Mouse (Mus musculus) cerebellum, adult 8-10 months (tissue): ENCODE data around the gene Ube4b.
A peak's percentile ranks its signal among the peaks of the same experiment; 100 is the strongest.

Source experiments
- DNase-seq: peaks from one replicate; pipeline ENCODE4 v3.0.0; 2022

Ube4b gene

DNA sequence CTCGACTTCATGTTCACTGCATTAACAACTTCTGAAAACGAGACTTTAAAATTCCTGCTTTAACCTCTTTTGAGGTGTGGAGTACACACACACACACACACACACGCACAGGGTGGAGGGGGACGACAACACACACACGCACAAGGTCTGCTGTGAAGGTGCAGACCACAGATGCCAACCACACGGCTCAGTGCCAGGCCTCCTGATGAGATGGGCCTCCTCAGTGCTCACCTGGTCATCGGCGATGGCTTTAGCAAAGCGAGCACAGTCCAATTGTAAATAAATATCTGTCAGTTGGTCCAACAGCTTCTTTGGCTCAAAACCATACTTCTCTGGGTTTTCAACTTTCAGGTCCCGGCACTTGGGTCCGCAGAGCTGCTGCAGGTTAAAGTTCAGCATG lies 91.7 kb downstream of the Ube4b start:
- peak; percentile 64 for DNase-seq

DNA sequence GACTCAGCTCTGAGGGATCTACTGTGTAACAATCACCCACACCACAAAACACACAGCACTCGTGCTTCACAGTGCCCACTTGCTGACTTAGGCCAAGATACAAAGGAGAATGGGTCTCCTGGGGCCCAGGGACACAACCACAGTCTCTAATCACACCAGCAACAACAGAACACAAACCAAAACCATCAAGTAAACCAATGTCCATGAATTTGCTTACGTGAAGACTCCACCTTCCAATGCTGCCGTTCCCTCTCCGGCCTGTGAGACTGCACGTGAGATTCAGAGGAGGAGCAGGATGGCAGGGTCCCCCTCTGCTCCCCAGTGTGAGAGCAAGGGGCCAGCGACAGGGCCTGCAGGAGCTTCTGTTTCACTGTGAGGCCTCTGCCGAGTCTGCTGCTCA lies 93.8 kb downstream of the Ube4b start:
- DNase-seq, result no peak

DNA sequence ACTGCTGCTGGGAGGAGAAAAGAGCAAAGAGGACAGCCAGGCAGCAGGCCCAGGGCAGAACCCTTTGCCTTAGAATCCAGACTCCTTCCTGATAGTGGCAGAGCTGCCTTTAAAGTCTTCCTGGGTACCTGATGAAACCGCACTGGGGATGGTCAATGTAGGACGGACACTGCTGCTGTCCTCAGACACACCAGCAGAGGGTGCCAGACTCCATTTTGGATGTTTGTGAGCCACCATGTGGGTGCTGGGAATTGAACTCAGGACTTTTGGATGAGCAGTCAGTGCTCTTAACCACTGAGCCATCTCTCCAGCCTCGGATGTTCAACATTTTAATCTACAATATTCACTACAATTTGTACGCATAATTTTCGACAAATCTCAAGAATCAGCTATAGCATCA lies 96.1 kb downstream of the Ube4b start:
- no peak for DNase-seq

DNA sequence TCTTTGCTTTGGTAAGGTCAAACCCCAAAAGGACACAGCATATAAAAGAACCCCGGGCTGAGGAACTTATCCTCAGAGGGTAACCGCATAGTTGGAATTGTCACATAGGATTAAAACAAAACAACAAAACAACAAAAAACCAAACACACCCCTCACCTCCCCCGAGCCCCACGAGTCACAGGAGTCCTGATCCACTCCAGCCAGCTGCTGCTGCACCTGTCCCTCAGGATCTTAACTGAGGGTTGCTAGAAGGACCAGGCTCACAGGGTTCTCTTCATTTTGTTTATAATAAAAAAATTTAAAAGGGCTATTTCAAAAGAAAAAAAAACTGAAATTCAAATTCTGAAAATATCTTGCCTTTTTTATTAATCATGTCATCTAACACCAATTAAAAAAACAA lies 97.8 kb downstream of the Ube4b start:
- DNase-seq, result no peak

DNA sequence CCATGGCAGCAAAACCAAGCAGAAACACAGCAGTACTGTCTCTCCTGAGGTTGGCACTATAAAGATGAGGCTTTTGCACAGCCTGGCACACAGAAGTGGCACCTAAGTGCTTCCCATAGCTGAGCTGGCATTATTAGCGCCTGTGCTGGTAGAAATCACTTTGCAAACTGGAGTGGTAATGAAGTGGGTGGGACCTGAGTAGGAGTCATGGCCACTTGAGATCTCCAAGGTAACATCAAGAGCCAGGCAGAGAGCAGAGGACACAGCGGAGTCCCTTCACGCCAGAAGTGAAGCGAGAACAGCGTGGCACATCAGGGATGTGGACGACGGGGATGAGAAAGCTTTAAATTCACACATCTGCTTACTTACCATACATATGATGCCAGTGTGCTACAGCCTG lies 99.3 kb downstream of the Ube4b start:
- no peak for DNase-seq

DNA sequence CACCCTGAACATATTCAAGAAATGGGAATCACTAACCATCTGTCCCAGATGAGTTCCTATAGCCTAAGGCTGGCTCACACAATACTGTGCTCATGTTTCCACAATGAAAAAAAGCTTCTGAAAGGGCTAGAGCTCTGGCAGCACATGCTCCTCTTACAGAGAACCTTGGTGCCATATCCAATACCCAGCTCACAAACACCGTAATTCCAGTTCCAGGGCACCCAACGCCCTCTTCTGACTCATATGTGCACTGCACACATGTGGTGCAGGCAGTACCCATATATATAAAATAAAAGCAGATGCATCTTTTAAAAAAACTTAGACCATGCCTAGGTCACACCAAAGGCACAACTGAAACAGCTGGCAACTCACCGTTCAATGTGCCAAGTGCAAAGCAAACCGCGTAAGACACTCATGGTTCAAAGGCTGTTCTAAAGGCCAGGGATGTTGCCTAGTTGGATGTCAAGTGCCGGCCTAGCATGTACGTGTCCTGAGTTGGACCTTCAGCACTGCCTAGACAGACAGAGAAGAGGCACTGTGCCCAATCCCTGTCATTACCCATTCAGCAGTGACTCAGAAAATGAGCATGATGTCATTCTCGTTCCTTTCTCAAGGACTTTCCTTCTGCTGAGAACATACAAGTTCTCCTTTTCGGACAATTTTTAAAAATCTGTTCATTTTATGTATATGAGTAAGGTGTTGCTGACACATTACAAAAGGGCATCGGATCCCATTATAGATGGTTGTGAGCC lies 101.0 kb downstream of the Ube4b start:
- no peak for DNase-seq

DNA sequence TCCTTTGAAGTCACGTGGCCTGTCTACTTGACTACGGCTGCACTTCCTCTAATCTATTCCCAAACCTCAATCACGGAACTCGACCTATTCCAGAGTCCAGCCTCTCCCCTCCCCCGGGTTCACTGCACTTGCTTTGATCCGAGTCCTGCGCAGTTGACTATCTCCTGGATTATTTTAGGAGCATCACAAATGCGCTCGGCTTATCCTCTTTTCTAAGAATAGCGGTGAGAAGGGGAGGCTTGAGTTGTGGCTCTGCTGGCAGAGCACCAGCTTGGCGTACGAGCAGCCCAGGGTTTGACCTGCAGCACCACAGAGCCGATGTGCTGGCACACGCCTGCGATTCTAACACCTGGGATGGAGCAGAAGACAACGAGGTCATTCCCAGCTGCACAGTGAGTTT lies 102.8 kb downstream of the Ube4b start:
- no peak for DNase-seq

DNA sequence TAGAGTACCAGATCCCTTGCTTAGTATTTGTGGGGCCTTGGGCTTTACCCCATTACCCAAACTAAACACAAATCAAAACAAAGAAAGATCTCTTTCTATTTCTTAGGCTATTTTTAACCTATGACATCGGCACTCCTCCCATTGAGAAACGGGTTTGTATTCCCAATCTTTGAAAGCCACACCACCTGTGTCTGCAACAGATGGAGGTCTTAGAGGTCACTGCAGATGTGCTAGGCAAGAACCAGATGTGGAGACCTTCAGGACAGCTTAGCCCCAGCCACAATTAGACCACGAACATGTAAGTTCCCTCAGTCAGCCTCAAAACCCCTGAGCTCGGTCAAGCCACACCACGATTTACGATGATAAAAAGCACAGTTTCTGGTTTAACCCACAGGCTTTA lies 103.8 kb downstream of the Ube4b start:
- DNase-seq, result no peak

DNA sequence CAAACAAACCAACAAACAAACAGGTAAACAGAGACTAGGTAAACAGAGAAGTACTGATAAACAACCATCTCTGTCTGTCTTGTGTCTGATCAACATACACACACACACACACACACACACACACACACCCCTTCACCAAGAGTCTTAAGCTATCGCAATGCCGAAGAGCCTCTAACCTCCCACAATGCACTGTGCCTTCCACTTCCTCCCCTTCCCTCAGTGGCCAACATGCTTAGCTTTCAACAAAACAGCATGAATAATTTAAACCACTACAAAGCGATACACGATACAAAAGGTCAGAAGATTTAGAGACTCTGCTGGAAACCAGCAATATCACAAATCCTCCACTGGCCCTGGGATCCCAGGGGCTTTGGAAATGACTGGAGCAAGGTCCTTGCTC lies 104.3 kb downstream of the Ube4b start:
- DNase-seq, result no peak

DNA sequence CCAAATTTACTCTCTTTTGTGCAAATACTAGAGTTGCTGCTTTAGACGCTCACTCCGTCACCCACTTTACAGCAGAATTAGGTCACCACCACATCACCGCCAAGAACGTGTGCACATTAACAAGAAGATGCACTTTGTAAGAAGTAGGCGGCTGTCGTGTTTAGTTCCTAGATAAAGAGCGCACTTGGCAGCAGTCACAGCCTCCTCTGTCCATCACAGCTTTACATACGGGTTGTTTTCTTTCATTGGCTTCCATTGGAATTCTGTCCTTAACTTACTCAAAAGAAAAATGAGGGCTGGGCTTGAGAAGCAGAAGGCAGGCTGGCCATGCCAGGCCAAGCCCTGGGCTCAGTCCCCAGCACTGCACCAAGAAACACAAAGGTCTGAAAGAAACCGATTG lies 107.5 kb downstream of the Ube4b start:
- no peak for DNase-seq

DNA sequence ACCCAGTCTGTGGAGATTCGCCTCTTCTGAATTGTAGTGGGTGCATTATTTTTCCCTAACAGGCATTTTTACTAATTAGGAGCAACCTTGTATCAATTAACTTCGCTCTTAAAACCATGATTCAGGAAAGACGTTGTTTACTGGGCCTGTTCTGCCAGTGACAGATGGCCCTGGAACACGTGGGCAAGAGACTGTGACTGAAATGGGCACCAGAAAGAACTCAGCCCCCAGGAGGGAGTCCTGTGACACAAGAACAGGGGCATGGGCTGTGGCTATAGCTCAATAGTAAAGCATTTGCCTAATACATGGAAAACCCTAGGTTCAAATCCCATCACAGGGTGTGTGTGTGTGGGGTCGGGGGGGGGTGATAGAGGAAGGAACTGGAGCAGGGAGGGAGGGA lies 109.2 kb downstream of the Ube4b start:
- DNase-seq, result peak; percentile 80

DNA sequence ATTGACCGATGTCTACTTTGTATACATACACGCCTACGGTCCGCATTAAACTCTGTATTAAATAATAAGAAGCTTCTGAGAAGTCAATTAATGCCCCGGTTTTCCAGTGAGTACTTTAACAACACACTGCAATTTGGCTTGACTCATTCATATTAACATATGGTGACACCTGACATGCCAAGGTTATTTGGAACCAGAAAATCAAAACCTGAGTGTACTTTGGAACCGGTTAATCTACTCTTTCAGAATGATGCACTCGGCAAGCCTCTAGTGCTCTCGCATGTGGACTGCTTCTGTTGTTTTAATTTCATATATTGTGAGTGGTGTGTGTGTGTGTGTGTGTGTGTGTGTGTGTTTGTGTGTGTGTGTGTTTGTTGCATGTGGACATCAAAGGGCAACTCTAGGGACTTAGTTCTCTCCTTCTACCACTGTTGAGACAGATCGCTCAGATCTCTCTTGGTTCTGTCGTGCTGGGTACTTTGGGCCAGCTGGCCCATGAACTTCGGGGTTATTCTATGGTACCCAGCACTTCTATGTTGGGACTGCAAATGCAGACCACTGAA lies 112.2 kb downstream of the Ube4b start:
- peak; percentile 48 for DNase-seq

DNA sequence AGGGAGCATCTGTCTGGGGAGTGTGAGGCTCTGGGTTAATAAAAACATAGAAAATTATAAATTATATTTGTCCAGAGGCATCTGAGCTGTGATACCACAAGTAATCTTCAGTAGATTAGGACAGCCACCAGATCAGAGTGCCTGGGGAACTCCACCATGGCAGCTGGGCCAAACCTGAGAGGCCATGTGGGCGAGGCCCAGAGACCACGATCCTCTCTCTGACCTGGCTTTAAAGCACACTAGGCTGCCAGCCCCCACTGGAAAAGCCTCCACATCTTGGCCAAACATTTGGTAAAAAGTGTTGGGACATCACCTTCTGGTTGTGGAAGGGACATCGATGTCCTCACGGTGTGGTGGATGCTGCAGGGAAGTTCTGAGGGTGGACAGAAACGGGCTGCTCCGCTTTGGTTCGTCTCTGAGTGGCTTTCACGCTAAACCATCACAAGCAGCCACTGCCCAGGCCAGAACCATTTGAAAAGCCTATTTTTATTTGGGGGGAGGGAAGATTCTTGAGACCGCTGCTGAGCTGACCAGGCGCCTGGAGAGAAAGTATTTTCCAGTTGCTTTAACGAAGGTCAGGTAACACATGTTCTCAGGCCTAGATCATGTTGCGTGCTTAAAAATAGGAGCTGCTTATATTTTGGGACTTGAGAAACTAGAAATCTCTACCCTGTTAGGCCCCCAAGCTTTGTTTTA lies 112.8 kb downstream of the Ube4b start:
- no peak for DNase-seq

DNA sequence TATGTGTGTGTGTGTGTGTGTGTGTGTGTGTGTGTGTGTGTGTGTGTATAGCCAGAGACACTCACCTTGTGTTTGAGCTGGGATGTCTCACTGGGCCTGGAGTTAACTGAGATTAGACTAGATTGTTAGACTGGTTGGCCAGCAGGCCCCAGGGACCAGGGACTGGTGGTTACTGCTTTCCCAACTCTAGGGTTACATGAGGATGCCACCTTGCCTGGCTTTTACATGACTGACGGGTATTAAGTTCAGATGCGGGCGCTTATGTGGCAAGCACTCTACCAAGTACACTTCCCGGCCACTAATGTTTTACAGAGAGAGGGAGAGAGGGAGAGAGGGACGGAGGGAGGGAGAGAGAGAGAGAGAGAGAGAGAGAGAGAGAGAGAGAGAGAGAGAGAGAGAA lies 114.6 kb downstream of the Ube4b start:
- DNase-seq, result no peak

DNA sequence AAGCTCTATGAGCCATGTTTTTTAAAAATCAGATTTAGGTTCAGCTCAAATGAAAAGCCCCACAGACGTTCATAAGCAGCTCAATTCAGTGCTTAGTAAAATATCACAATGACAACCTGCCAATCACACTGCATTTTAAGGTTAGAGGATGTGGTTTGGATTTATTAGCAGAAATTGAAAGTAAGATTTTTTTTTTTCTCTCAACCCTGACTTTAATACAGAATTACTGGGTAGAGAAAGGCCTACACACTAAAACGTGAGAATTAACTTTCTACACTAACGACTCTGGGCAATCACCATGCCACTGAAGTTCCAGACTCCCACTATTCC lies 118.1 kb downstream of the Ube4b start:
- no peak for DNase-seq

DNA sequence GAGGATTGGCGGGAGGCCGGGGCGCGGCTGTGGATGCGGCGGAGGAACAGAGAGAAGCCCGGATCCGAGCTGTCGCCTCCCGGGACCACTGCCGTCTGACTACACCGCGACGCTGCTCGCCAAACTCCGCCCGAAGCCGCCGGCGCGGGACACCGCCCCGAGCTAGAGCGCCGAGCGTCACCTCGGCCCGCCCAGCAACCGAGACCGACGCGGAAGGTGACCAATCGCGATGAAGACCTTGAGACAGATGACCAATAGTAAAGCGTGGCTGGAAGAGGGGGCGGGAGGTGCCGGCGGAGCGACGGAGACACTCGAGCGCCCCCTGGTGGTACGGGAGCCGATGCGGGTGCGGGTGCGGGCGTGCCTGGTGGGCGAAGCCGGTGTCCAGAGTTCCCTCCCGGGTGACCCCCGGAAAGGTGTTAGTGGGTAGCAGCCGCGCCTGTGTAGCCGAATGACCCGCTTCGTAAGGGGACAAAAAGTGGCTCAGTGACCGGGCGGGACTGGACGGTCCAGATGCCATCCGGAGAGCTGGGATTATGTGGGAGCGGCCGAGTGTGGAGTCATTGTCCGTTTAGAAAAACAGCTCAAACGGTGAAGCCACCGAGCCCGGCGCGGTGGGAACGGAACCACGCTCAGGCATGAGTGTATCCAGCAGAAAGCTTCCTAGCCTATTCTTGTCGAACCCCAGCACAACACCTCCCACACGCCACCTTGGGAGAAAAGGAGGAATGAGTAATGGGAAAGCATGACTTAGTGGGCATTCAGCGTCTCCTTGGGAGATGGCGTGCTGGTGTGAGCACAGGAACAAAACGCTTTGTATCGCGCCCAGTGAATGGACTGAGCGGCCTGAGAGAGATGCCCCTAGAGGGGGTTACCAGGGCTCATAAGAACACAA lies 118.7 kb downstream of the Ube4b start, which contains the start of gene Kif1b:
Kif1b (minus strand) TSS at position 98 of the 895 bp plus-strand sequence.
- peak; percentile 100 for DNase-seq

DNA sequence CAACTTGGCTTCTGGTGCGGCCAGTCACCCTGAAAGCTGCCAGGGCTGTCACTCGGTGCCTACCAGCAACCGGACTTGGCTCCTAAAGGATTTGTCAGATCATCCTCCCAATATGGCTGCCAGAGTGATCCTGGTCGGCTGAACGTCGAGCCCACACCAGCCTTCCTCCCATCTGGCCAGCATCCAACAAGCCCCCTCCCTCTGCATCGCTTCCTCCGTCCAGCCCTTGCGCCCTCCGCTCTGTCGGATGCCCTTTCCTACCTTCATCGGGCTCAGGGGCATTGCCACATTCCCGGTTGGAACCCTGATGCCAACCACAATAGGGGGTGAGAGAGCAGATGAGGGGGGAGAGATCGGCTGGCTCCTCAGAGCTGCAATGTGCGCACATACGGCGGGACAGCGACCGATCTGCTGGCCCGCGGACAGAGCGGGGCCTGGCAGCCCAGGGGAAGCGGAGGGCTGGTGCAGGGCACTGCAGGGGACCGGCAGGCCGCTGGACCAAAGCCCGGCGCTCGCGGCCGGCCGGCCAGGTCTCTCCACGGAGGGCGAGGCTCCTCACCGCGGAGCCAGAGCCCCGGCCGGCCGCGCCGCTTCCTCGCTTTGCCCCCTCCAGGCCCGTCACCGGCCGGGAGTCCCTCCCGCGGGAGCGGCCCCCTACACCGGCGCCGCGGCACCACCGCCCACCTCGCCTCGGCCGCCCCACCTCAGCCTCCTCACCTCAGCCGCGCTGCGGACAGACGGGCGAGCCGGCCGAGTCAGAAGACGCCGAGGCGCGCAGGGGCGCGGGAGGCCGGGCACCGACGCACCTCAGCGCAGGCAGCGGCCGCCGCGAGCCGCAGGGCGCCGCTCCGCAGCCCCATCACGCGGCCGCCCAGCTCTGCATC lies 119.6 kb downstream of the Ube4b start:
- DNase-seq, result peak; percentile 90

DNA sequence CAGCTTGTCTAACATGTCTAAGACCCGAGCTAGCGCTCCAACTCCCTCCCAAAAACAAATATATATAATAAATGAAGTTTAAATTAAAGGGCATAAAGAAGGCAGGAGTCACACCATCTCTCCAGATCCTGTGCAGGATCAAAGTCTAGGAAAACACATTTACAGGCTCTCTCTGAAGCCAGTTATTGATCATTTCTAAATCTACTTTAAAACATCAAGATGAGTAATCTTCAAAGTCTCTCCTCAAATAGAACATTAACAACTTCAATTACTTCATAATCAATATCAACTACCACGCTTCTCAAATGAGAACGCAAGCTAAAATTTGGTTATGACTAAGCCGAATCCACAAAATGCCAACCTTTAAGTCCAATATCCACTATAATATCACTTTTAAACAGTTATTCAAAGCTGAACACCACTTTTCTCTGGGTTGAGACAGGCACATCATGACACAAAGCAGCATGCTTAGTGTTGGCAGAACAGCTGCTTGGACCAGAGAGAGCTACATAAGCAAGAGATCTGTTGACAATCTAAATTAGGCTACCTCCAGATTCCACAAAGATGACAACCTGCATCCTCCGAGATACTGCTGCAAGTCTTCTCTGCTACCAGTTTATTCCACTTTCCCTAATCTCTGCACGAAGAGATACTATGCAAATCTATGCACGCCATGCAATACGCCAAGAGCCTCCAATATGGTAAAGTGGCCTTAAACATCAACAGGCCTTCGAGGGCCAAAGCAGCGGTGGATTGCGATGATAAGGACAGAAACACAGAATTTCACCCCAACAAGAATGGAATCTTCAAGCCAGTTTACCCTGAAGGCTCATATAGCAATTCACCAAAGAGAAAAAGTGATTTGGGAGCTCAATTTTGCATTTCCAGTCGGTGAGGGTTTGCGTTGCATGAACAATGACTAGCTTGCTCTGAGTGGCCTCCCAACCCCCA lies 120.5 kb downstream of the Ube4b start:
- no peak for DNase-seq

DNA sequence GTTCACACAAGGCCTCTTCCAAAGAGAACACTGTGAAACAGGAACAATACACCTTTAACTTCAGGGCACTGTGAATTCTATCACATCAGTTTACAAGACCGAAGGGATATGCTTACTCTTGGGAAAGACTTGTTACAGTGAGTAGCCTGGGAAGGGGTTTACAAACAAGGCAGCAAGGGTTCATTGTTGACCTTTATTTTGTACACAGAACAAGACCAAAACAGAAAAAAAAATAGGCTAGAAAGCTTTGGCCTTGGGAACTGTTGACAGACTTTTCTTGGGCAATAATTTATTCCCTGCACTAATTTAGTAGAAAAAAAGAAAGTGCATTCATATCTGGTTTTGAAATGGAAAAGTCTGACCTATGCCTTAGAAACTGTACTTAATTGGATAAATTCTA lies 122.1 kb downstream of the Ube4b start:
- no peak for DNase-seq

DNA sequence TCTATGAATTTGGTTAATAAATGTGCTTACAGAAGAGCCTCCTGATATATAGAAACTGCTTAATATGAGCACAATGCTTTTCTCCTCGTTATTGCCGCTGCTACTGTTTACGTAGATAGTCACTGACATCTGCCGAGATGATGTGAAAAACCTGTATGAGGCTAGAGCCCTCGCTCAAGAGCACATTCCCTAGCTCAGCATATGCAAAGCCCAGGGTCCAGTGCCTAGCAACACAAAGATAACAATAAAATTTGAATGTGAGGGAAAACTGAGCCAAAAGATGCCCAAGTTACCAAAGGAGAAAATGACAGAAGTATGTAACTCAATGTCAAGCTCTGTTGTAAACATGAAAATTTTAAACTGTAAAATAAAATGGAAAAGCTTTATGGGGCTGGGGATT lies 123.0 kb downstream of the Ube4b start:
- DNase-seq, result no peak

DNA sequence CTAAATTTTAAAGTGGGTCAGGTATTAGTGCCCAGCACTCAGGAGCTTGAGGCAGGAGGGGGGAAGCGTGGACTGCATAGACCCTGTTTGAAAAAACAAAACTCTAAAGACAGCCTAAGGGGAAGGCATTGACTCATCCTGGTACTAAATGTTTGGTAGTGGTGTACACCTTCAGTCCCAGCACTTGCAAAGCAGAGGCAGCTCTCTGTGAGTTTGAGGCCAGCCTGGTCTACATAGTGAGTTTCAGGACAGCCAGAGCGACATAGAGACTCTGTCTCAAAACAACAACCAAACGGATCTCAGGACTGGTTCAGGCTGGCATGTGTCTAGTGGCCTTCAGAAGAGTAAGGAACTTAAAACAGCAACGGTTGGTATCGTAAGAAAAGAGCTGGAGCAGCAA lies 123.8 kb downstream of the Ube4b start:
- DNase-seq, result no peak
